ENCODE assay signal across 23 mouse cellular contexts in the genomic region with DNA sequence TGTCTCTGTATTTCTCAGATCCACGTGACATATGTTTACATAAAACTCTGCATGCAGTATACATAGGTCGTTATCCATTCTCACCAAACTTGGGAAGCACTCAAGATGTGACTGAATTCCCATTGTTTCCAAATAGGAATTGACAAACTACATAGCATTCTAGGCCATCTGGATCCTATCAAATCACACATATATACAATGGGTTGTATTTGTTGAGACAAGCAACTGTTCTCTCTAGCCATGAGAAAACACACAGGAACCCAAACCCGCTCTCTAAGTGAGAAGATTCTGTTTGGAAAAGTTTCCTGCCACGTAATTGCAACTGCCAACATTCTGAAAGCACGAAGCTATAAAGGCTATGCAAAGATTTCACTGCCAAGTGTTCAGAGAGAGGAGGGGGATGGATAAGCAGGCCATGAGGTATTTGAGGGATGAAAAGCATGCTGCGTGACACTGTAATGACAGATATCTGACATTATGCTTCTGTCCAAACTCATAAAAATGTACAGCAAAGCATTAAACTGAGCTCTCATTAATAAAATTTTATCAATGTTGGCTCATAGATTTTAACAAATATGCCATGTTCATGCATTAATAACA.
DNase-seq lines count a peak whose midpoint lies in the region; ATAC-seq and TF ChIP-seq lines count a peak whose summit lies in the region.
"Had no signal": no experiment of that assay in that cellular context is flagged by ENCODE, and none has a peak within 500 bp of the region (broad histone marks: within the 10 kb centered on the region; RNA-seq: fewer than 3 reads in every experiment).

No protein-coding gene starts in this region.

- H3K4me1 ChIP-seq in forebrain, embryonic 13.5 days = peaks cover 12% of the 10 kb centered on the region
- peaks cover 19% of the 10 kb centered on the region for H3K4me1 ChIP-seq in forebrain, embryonic 10.5 days
- H3K4me1 ChIP-seq in heart, postnatal 0 days (ENCODE audit: control insufficient read depth, insufficient read depth) = peaks cover 11% of the 10 kb centered on the region; the same call in 1 of the 2 replicates
- H3K4me1 ChIP-seq in lung, embryonic 16.5 days (replicated peaks; ENCODE audit: control insufficient read depth, insufficient read depth, low read length) = no peaks in the 10 kb centered on the region
- H3K4me1 ChIP-seq in stomach, postnatal 0 days (replicated peaks; ENCODE audit: control insufficient read depth, insufficient read depth) = no peaks in the 10 kb centered on the region
- 0 out of 2 replicates have a peak, but pooled peaks cover 5% of the 10 kb centered on the region for H3K4me1 ChIP-seq in midbrain, embryonic 14.5 days (ENCODE audit: control insufficient read depth, insufficient read depth, low read length)
- H3K4me1 ChIP-seq: embryonic facial prominence, embryonic 15.5 days; liver, embryonic 13.5 days; megakaryocyte, embryonic 14.5 days had no signal

- H3K36me3 ChIP-seq in forebrain, embryonic 13.5 days (ENCODE audit: poor library complexity, severe bottlenecking) = no peaks in the 10 kb centered on the region
- no peaks in the 10 kb centered on the region for H3K36me3 ChIP-seq in forebrain, embryonic 10.5 days (replicated peaks)
- H3K36me3 ChIP-seq in heart, postnatal 0 days (replicated peaks; ENCODE audit: control insufficient read depth, insufficient read depth, low read length) = no peaks in the 10 kb centered on the region
- H3K36me3 ChIP-seq in lung, embryonic 16.5 days (ENCODE audit: control insufficient read depth, insufficient read depth, low read length) = no peaks in the 10 kb centered on the region
- no peaks in the 10 kb centered on the region for H3K36me3 ChIP-seq in stomach, postnatal 0 days (ENCODE audit: control insufficient read depth, insufficient read depth, low read length)
- H3K36me3 ChIP-seq in midbrain, embryonic 14.5 days (ENCODE audit: control insufficient read depth, insufficient read depth, low read length) = no peaks in the 10 kb centered on the region
- H3K36me3 ChIP-seq: embryonic facial prominence, embryonic 15.5 days; hindbrain, embryonic 13.5 days; limb, embryonic 13.5 days; liver, embryonic 13.5 days; midbrain, embryonic 13.5 days had no signal

- H3K4me3 ChIP-seq in forebrain, embryonic 13.5 days = no peak overlapping the region
- no peak overlapping the region for H3K4me3 ChIP-seq in forebrain, embryonic 10.5 days
- H3K4me3 ChIP-seq in heart, postnatal 0 days (ENCODE audit: low read depth, low read length) = no peak overlapping the region
- no peak overlapping the region for H3K4me3 ChIP-seq in lung, embryonic 16.5 days (ENCODE audit: low read length)
- H3K4me3 ChIP-seq in stomach, postnatal 0 days (ENCODE audit: low read depth, low read length) = no peak overlapping the region
- H3K4me3 ChIP-seq in midbrain, embryonic 14.5 days (replicated peaks; ENCODE audit: low read depth, low read length) = no peak overlapping the region
- H3K4me3 ChIP-seq: embryonic facial prominence, embryonic 15.5 days; hindbrain, embryonic 13.5 days; limb, embryonic 13.5 days; liver, embryonic 13.5 days; megakaryocyte, embryonic 14.5 days; midbrain, embryonic 13.5 days had no signal

- no peak for DNase-seq in forebrain, embryonic 10.5 days (ENCODE audit: extremely low spot score, low spot score)
- peak; percentile 23 for DNase-seq in heart, postnatal 0 days (ENCODE audit: low spot score)
- DNase-seq in heart, postnatal 36 days = no peak
- no peak for DNase-seq in lung, postnatal 14 days
- DNase-seq in stomach, postnatal 0 days (ENCODE audit: low spot score) = no peak
- DNase-seq in midbrain, embryonic 14.5 days = no peak
- DNase-seq: adrenal gland, postnatal 10 days; cerebellum, adult 2 months; cerebellum, postnatal 25 days; gastrocnemius, postnatal 10 days; kidney, adult 9 months; kidney, postnatal 25 days; layer of hippocampus, postnatal 36 days; liver, embryonic 13.5 days; right cerebral cortex, postnatal 14 days; thymus, postnatal 25 days had no signal

- peaks cover 6% of the 10 kb centered on the region; the same call in 1 of the 2 replicates for H3K27me3 ChIP-seq in forebrain, embryonic 13.5 days
- H3K27me3 ChIP-seq in forebrain, embryonic 10.5 days (ENCODE audit: poor library complexity, severe bottlenecking) = no peaks in the 10 kb centered on the region
- H3K27me3 ChIP-seq in heart, postnatal 0 days (ENCODE audit: control insufficient read depth, insufficient read depth, low read length) = no peaks in the 10 kb centered on the region
- H3K27me3 ChIP-seq in lung, embryonic 16.5 days (ENCODE audit: control insufficient read depth, insufficient read depth, low read depth, low read length) = no peaks in the 10 kb centered on the region
- no peaks in the 10 kb centered on the region for H3K27me3 ChIP-seq in stomach, postnatal 0 days (ENCODE audit: control insufficient read depth, insufficient read depth, low read length)
- H3K27me3 ChIP-seq in midbrain, embryonic 14.5 days (ENCODE audit: control insufficient read depth, insufficient read depth, low read length) = no peaks in the 10 kb centered on the region
- H3K27me3 ChIP-seq: embryonic facial prominence, embryonic 15.5 days; hindbrain, embryonic 13.5 days; limb, embryonic 13.5 days; liver, embryonic 13.5 days; megakaryocyte, embryonic 14.5 days; midbrain, embryonic 13.5 days had no signal

- no peaks in the 10 kb centered on the region for H3K9me3 ChIP-seq in forebrain, embryonic 13.5 days (replicated peaks)
- H3K9me3 ChIP-seq in forebrain, embryonic 10.5 days = no peaks in the 10 kb centered on the region
- H3K9me3 ChIP-seq in heart, postnatal 0 days (replicated peaks; ENCODE audit: control insufficient read depth, low read length) = no peaks in the 10 kb centered on the region
- no peaks in the 10 kb centered on the region for H3K9me3 ChIP-seq in lung, embryonic 16.5 days (ENCODE audit: control insufficient read depth, low read length)
- H3K9me3 ChIP-seq in stomach, postnatal 0 days (ENCODE audit: control insufficient read depth, low read length) = no peaks in the 10 kb centered on the region
- H3K9me3 ChIP-seq in midbrain, embryonic 14.5 days (ENCODE audit: control insufficient read depth, low read length) = no peaks in the 10 kb centered on the region
- H3K9me3 ChIP-seq: embryonic facial prominence, embryonic 15.5 days; hindbrain, embryonic 13.5 days; limb, embryonic 13.5 days; liver, embryonic 13.5 days; megakaryocyte, embryonic 14.5 days; midbrain, embryonic 13.5 days had no signal

- WGBS in forebrain, embryonic 13.5 days = 42% methylated on average over 6 of the region's 6 CpGs
- 73% methylated on average over 6 of the region's 6 CpGs for WGBS in forebrain, embryonic 10.5 days
- 25% methylated on average over 6 of the region's 6 CpGs for WGBS in heart, postnatal 0 days
- 25% methylated on average over 6 of the region's 6 CpGs for WGBS in lung, embryonic 16.5 days
- 25% methylated on average over 6 of the region's 6 CpGs for WGBS in stomach, postnatal 0 days
- WGBS in midbrain, embryonic 14.5 days = 67% methylated on average over 6 of the region's 6 CpGs

- intact Hi-C loops in heart, postnatal 36 days (cut with DNase I) = no loop called here

- H3K4me2 ChIP-seq in forebrain, embryonic 13.5 days = no peak overlapping the region
- H3K4me2 ChIP-seq in heart, postnatal 0 days (ENCODE audit: low read depth, low read length) = no peak overlapping the region
- H3K4me2 ChIP-seq in lung, embryonic 16.5 days (ENCODE audit: low read depth, low read length) = no peak overlapping the region
- peak overlapping the region; percentile 17; the same call in 1 of the 2 replicates for H3K4me2 ChIP-seq in stomach, postnatal 0 days (replicated peaks; ENCODE audit: low read depth)
- no peak overlapping the region for H3K4me2 ChIP-seq in midbrain, embryonic 14.5 days (ENCODE audit: low read length)
- H3K4me2 ChIP-seq: embryonic facial prominence, embryonic 15.5 days; hindbrain, embryonic 13.5 days; limb, embryonic 13.5 days; liver, embryonic 13.5 days; midbrain, embryonic 13.5 days had no signal

- H3K9ac ChIP-seq in forebrain, embryonic 13.5 days = no peak overlapping the region
- no peak overlapping the region for H3K9ac ChIP-seq in heart, postnatal 0 days (replicated peaks; ENCODE audit: low read depth, low read length)
- no peak overlapping the region for H3K9ac ChIP-seq in lung, embryonic 16.5 days (ENCODE audit: low read length)
- no peak overlapping the region for H3K9ac ChIP-seq in stomach, postnatal 0 days (ENCODE audit: low read length)
- no peak overlapping the region for H3K9ac ChIP-seq in midbrain, embryonic 14.5 days (replicated peaks; ENCODE audit: low read length)
- H3K9ac ChIP-seq: embryonic facial prominence, embryonic 15.5 days; hindbrain, embryonic 13.5 days; limb, embryonic 13.5 days; liver, embryonic 13.5 days; midbrain, embryonic 13.5 days had no signal

- no peak for TF ChIP-seq EP300 in heart, postnatal 0 days (IDR thresholded peaks at IDR 0.05; ENCODE audit: low read depth)
- TF ChIP-seq EP300 in stomach, postnatal 0 days (optimal IDR thresholded peaks at IDR 0.05) = no peak

- H3K27ac ChIP-seq in forebrain, embryonic 13.5 days = no peak overlapping the region
- H3K27ac ChIP-seq in forebrain, embryonic 10.5 days = no peak overlapping the region
- H3K27ac ChIP-seq in heart, postnatal 0 days (ENCODE audit: low read depth) = peak overlapping the region; percentile 52
- no peak overlapping the region for H3K27ac ChIP-seq in lung, embryonic 16.5 days (ENCODE audit: low read length)
- H3K27ac ChIP-seq in stomach, postnatal 0 days (replicated peaks) = no peak overlapping the region
- no peak overlapping the region for H3K27ac ChIP-seq in midbrain, embryonic 14.5 days (replicated peaks; ENCODE audit: low read depth, low read length)
- H3K27ac ChIP-seq: embryonic facial prominence, embryonic 15.5 days; hindbrain, embryonic 13.5 days; limb, embryonic 13.5 days; liver, embryonic 13.5 days; midbrain, embryonic 13.5 days had no signal

- TF ChIP-seq CTCF in heart, postnatal 0 days (IDR thresholded peaks at IDR 0.05; ENCODE audit: low read depth) = no peak
- TF ChIP-seq CTCF in stomach, postnatal 0 days (IDR thresholded peaks at IDR 0.05; ENCODE audit: low read depth) = no peak

- ATAC-seq in forebrain, embryonic 13.5 days = 0 out of 2 replicates have a peak, but pooled peaks have one; percentile 8
- peak; percentile 30; the same call in 1 of the 2 replicates for ATAC-seq in heart, postnatal 0 days (ENCODE audit: insufficient read depth, low read depth)
- ATAC-seq in lung, embryonic 16.5 days (ENCODE audit: low read depth) = peak; percentile 92
- ATAC-seq in stomach, postnatal 0 days (ENCODE audit: low FRiP score, low TSS enrichment) = no peak
- ATAC-seq in midbrain, embryonic 14.5 days (ENCODE audit: low FRiP score, low TSS enrichment) = no peak
- ATAC-seq: midbrain, embryonic 13.5 days had no signal

Comparison
In these comparisons a context has a peak if more than half of its experiments do, and no peak if none do; other contexts are left out.
1. ATAC-seq: peak in forebrain, embryonic 13.5 days (single experiment), heart, postnatal 0 days (single experiment) and lung, embryonic 16.5 days (single experiment); none in stomach, postnatal 0 days (single experiment) and midbrain, embryonic 14.5 days (single experiment).